Mouse (Mus musculus): ENCODE data around the gene Lgi4.
A peak's percentile ranks its signal among the peaks of the same experiment; 100 is the strongest.

Gene Lgi4

DNA sequence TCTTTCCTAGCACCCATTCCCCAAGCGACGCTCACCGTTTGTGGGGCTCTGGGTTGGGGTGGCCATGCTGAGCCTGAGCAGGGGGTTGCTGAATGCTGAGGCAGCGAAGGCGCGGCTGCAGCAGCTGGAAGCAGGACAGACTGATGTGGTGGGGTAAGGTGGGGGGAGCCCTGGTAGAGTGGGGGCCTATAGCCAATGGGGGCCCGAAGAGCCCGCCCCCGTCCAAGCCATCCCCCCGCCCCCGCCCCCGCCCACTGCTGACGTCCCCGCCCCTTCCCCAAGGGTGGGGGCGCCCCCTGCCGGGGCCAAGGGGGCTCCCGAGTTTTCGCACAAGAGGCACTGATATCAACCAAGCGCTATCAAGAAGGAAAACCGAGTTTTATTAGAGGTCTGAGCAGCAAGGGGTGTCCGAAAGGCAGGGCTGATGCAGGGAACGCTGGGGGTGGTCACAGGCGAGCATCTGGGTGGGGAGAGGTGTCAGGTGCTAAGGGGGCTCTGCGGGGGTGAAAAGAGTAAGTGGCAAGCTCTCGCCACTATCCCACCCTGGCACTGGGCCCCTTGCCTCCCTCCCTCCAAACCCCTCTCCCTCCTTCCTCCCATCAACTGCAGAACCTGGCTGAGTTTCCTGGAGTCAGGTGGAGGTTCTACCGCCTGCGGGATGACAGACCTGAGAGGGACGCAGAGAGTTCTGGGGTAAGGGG is 7.7 kb upstream of the Lgi4 start, which contains the start of gene Fxyd7:
Gene Fxyd7, minus strand, starts transcription at position 147 of the 701 bp plus-strand sequence.
- no peak for DNase-seq (ENCODE audit: low read depth, low spot score)

GRCm38 (mm10) chr7:31052251-31052635 is 6.9 kb upstream of the Lgi4 start:
- no peak for DNase-seq (ENCODE audit: low read depth, low spot score)

DNA sequence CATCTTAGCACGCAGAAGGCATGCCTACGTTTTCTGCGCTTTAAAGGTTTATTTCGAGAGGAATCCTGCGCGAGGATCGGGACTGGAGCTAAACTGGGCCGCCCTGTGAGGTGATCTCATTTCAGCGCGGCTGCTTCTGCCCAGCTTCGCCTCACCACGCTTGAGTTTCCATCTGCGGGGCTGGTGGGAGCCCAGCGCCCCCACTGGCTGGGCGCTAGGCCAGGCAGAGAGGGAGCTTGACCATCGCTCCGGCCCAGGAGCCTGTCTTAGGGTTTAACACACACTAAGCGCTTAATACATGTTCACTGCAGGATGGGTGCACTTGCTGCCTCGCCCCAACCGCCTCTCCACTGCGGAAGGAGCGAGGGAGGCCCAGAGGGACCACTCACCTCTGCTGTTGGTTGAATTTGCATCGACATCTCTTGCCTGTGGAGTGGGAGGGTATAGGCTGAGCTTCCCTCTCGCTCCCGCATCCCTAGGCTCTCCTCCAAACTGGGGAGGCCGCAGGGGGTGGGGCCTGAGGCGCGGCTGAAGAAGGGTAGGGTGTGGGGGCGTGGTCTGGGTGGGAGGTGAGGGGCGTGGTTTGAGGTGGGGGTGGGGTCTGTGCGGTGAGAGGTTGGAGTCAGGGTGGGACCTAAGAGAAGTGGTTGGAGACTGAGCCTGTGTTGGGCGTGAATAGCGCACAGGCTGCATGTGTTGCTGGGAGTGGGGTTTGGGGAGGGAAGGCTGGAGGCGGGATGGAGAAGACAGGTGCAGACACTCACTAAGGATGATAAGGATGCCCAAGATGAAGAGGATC is 6.3 kb upstream of the Lgi4 start:
- peak; percentile 61 for DNase-seq (ENCODE audit: low read depth, low spot score)

GRCm38 (mm10) chr7:31053882-31054447 is 5.2 kb upstream of the Lgi4 start:
- no peak for DNase-seq (ENCODE audit: low read depth, low spot score)

DNA sequence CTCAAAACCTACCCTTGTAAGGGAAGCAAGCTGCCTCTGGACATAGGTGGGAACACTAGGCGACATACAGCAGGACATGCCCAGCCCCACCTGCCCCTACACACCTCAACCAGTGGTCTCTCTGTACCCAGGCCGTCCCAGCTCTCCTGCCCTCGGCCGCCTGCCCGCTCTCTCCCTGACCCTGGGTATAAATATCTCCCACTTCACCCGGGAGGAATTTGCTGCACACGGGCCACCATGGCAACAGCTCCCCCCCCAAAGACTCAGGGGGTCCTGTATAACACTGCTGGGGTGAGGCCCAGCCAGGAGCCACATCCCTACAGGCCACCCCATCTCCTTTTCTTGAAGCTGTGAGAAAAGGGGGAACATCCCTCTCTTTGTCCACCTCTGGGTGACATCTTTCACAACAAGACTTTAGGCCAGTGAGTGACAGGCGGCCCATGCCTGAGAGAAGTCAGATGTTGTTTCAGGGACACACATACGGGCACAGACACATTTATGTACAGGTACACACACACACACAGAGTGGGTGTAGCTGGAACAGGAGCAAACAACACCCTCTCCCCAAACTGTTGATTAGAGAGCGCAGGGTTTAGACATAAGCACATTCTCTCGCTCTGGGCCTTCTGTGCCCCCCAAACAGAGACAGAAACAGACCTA is 4.4 kb upstream of the Lgi4 start:
- DNase-seq (ENCODE audit: low read depth, low spot score) = no peak

DNA sequence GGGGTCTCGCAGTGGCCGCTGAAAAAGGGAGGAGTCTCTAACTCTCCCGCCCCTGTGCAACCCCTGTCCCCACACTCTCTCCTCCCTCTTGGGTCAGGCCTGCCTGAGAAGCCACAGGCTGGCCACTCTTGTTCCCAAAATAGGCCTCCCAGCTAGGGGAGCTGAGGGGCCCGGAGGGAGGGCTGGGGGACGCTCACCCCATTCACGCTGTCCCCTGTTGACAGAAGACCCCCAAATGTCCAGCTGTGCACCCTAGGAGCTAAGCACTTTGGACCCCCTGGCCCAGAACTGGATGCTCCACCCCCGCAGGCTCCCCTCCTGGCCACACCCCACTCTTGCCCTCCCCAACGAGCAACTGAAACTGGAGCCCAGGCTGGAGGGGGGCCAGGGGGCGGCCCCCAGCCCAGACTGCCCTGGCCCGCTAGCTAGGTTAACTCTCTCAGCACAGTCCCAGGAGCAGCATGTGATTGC is 3.8 kb upstream of the Lgi4 start:
- no peak for DNase-seq (ENCODE audit: low read depth, low spot score)

GRCm38 (mm10) chr7:31055883-31056282 is 3.3 kb upstream of the Lgi4 start:
- no peak for DNase-seq (ENCODE audit: low read depth, low spot score)

- no peak for DNase-seq (ENCODE audit: low read depth, low spot score)
Observed at GRCm38 (mm10) chr7:31056448-31056847, 2.7 kb upstream of the Lgi4 start.

- no peak for DNase-seq (ENCODE audit: low read depth, low spot score)
Observed at GRCm38 (mm10) chr7:31057071-31057470, 2.1 kb upstream of the Lgi4 start, which contains the start of gene Fxyd1. TSS of gene Fxyd1 (minus strand) at chr7:31057199.

GRCm38 (mm10) chr7:31057730-31058129 is 1.4 kb upstream of the Lgi4 start:
- no peak for DNase-seq (ENCODE audit: low read depth, low spot score)

DNA sequence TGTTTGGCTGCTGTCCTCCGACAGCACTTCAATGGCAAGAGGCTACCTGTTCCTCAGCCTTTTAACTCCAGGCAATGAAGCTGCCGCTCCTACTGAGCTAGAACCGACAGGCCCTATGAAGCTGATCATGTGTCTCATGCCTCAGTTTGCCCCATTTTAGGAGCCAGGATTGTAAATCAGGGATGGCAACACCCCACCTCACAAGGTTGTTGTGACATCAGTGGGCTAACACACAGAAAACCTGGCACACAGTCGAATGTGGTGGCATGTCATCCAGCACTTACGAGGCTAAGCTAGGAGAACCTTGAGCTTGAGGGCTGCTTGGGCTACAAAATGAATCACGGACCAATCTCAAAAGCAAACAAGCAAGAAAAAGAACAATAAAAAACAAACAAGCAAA is 931 bp upstream of the Lgi4 start:
- DNase-seq (ENCODE audit: low read depth, low spot score) = no peak

DNA sequence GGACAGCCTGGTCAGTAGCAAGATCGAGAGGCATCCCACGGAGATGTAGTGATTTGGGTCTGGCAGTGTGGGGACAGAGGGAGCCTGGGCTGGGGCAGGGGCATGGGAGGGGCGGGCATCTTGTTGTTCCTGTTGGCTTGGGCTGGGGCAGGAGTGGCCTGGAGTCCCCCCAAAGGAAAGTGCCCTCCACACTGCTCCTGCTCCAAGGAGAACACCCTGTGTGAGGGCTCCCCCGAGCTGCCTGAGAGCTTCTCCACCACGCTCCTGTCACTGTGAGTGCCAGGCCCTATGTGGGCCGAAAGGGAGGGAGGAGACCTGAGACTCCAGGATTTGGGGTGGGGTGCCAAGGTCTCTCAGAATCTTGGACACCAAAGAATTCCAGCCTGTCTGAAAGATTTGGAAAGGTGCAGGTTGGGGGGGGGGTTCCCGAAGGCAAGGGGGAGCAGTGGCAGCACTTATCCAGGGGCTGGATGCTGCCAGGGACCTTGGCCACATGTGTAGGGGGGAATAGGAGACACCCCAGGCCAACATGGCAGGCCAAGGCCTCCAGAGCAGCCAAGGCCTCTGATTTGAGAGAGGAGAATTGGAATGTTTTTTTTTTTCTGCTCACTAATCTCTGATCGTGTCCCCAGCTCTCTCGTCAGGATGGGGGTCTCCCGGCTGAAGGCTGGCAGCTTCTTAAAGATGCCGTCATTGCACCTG is 928 bp downstream of the Lgi4 start:
- no peak for DNase-seq (ENCODE audit: low read depth, low spot score)

DNA sequence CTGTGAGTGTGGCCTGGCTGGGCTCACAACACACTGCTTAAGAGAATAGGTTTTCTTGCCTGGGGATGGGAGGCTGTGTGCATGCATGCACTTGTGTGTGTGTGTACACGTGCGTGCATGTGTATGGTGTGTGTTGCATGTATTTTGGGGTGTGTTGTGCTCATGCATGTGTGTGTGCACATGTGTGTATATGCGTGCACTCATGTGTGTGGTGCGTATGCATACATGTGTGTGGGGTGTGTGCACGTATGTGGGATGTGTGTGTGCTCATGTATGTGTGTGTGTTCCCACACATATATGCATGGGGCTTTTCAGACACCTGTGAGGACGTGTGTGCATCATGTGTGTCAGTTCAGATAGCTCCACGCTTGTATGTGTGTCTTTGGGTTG is 1.5 kb downstream of the Lgi4 start:
- DNase-seq (ENCODE audit: low read depth, low spot score) = no peak

DNA sequence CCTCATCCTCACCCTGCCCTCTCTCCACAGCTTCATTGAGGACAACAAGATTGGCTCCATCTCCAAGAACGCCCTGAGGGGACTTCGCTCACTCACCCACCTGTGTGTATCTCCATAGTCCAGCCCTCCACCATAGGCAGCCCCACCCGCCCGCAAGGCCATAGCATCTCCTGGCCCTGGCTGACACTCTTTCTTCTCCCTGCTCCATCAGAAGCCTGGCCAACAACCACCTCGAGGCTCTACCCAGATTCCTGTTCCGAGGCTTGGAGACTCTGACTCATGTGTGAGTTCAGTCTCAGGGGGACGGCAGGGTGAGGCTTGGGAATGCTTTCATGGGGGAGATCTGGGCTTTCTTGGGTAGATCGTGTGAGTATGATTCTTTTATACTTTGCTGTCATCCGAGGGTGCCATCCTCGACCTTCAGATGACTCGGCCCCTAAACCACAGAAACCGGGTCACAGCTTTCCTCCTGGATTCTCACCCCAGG is 4.0 kb downstream of the Lgi4 start:
- DNase-seq (ENCODE audit: low read depth, low spot score) = no peak

DNA sequence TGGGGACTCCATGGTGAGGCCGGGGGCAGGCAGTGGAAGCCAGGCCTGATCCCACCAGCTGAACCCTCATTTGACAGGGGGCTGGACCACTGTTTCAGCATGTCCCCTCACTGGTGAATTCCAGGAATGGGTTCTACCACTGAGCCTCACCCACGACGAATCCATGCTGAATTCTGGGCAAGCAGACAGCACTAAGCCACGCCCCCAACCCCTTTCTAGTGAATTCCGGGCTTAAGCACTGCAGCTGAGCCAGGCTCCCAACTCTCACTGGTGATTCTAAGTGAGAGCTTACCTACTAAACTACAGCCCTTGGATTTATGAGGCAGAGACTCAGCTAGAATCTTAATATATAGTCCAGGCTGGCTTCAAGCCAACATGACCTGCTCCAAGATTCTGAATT is 8.7 kb downstream of the Lgi4 start:
- no peak for DNase-seq (ENCODE audit: low read depth, low spot score)

GRCm38 (mm10) chr7:31069491-31069890 is 10.3 kb downstream of the Lgi4 start:
- no peak for DNase-seq (ENCODE audit: low read depth, low spot score)

DNA sequence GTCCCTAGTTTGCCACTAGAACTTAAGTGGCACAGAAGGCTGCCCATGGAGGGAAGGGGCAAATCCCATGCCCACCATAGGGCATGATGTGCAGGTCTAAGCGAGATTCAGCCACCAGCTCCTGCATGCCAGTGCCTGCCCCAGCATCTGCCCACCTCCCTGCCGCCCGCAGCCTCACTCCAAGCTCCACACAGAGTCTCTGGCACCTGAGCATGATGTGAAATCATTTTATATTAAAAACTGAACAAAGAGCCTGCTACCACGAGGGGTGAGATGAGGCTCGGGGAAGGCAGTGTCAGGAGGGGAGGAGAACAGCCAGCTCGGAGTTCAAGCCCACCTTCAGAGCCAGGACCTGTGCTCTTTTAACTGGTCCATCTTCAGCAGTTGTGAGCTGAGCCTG is 11.2 kb downstream of the Lgi4 start:
- DNase-seq (ENCODE audit: low read depth, low spot score) = no peak

DNA sequence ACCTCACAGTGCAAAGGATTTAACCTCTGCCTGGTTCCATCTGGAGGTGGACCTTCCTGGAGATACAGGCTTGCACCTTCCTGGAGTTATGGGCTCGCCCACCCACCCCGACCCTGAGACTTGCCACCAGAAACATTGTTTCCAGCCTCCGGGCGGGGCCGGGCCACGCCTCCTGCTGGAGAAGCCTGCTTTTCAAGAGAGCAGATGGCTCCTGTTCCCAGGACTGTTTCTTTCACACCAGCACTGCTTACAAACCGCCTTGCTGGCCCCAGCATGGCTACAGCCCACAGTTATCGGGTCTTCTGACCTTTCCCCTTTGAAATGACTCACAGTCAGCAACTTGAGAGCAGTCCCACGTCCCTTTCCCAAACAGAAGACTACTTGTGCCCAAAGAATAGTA is 13.2 kb downstream of the Lgi4 start:
- no peak for DNase-seq (ENCODE audit: low read depth, low spot score)

DNA sequence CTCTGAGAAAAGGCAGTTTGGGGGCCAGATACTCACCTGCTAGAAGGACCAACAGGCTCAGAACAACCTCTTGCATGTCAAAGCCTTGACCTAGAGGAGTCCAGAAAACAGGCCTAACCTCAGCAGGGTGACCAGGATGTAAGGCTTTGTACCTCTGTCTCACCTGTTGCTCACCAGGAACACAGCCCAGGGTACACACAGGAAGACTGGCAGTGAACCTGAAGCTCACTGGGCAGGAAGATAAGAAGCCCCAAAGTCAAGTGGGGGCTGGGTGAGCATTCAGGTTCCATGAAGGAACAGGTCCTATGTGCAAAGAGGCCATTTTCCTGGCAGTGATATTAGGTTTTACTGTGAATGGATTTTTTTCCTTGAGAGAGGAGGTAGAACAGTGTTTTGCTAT is 14.4 kb downstream of the Lgi4 start:
- DNase-seq (ENCODE audit: low read depth, low spot score) = no peak

DNA sequence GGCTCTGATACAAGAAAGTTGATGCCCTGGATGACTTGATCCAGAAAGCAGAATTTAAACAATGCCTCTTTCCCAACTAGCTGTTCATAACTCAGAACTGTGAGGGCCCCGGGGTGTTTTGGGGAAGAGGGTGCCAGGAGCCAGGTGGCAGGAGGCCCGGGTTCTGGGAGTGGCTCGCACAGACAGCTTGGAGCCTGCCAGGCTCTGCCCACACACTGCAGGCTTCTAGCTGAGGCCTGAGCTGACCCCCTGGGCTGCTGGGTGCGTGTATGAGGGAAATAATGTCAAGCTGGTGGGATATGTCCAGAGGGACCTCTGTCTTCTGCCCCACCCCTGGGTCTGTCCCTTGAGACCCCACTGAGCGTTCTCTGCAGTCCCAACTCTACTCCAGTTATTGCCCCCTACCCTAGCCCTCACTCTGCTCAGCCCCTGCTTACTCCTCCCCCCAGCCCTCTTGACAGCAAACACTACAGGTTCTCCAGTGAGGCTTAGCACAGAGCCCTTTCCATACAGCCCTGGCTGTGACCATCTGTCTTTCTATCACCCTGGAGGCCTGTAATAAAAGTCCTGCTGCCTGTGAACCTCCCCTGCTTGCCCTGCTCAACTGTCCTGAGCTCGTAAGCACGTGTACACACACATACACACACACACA is 15.0 kb downstream of the Lgi4 start:
- DNase-seq (ENCODE audit: low read depth, low spot score) = no peak

DNA sequence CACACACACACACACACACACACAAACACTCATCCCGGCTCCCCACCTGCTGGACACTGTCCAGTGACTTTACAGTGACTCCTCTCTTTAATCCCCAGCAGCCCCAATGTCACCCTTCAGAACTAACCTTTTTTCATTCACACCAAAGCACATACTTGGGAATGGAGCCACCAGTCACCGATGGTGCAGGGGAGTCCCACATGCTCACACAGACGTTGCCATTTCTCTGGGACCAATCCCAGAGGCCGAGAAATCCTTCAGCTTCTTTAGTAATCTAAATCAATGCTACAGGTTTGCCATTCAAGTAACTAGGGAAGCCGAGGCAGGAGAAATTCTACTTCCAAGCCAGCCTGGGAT is 15.5 kb downstream of the Lgi4 start:
- no peak for DNase-seq (ENCODE audit: low read depth, low spot score)
